Mouse (Mus musculus): ENCODE results near the gene Gsk3b.
"Not testable (repeated sequence)": the region's sequence is repeated elsewhere in the genome, so short reads cannot be mapped to it uniquely, and the experiment has no call there.

Gene Gsk3b

DNA sequence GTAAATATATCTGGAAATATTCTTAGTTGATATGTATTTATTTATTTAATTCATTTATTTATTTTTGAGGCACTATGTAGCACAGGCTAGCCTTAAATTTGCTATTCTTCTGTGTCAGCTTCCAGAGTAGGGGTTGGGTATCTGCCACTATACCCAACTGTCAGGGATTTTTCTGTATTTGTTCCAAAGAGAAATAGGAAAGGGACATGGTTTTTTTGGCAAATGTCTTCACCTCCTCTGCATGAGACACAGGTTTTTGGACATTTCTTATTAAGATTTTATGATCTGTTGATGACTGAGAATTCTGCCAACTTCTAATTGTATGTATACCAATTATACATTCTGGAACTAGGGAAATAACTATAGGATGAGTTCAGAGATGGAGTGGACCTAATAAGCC lies 10.5 kb downstream of the Gsk3b start:
- in situ Hi-C loops (cut with MboI; ENCODE audit: low sequenced_read_pairs), result no loop called here

DNA sequence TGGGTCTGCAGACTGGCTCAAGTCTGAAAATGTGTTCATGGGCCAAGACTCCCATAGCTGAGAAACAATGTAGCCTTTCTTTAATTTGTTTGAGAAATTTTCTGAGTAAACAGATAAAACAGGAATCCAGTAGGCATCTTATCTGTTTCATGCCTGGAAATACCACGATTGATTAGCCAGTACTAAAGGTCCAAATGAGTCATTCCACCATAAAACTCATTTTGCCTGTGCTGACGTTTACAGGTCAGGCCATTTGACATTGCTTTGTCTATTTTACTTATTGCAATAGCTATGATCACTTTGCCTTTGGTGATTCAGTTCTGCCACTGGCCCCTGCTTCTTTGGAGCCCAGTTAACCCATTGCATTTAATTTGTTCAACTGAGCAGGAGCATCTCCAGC lies 11.8 kb downstream of the Gsk3b start:
- in situ Hi-C loops (cut with MboI; ENCODE audit: low sequenced_read_pairs), result no loop called here

DNA sequence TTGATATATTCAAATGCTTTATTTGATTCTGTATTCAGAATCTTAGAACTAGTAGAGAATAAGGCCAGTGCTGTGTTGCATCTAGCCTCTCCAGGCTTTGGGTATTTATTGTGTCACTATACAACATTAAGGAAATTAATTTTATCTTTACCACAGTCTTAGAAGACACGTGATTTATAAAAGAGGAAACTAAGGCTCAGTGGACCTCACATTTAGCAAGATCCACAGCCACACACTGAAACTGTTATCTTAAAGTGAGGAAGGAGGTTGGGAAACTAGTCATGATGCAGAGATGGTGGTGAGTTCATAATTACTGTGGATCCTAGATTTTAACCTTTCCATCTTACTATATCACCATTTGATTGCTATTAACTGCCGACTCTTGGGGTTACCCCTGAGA lies 16.7 kb downstream of the Gsk3b start:
- in situ Hi-C loops (cut with MboI; ENCODE audit: low sequenced_read_pairs), result no loop called here

DNA sequence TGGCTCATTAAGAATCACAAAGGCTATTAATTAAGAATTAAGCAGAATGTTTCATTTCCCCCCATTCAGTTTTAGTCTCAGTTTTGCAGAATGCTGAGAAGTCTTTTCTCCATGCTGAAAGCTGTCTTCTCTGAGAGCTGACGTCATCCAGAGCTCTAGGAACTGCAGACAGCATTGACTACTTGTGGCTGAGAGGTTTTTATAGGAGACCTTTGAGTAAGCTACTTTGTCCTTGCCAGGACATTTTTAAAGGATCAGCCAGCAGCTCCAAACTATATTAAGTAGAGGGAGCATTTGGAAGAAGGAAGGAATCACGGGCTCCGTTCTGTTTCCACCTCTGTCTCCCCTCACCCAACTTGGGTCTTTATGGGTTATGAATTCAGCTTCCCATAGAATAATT lies 17.7 kb downstream of the Gsk3b start:
- in situ Hi-C loops (cut with MboI; ENCODE audit: low sequenced_read_pairs), result no loop called here

DNA sequence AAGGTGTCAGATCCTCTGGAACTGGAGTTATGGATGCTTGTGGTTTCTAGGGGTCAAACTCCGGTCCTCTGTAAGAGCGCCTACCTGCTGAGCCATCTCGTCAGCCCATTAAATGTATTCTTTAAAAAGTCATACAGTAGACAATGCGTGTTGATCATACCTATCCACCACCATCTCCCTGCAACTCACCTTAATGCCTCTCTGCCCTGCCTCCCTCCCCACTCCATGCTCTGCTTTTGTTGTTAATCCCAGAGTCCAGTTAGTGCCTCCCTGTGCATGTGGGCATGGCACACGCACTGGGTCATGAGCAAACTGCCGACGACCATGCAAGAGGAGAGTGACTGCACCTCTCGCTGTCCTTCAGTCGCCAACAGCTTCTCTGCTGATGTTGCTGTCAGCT lies 21.2 kb downstream of the Gsk3b start:
- in situ Hi-C loops (cut with MboI; ENCODE audit: low sequenced_read_pairs), result no loop called here

DNA sequence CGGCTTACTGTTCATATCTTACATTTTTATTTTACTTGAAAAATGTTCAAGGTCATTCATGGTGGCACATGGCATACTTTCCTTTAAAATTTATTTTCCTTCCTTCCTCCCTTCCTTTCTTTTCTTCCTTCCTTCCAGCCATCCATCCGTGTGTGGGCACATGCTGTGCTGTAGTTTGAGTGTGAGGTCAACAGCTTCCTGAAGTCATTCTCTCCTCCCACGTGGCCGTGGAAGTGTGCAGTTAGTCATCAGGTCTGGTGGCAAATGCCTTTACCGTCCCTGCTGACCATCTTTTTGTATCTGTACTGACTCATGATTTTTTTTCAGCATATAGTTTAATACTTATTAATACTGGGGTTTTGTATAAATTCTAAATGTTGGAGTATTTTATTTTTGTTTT lies 21.8 kb downstream of the Gsk3b start:
- in situ Hi-C loops (cut with MboI; ENCODE audit: low sequenced_read_pairs), result no loop called here

DNA sequence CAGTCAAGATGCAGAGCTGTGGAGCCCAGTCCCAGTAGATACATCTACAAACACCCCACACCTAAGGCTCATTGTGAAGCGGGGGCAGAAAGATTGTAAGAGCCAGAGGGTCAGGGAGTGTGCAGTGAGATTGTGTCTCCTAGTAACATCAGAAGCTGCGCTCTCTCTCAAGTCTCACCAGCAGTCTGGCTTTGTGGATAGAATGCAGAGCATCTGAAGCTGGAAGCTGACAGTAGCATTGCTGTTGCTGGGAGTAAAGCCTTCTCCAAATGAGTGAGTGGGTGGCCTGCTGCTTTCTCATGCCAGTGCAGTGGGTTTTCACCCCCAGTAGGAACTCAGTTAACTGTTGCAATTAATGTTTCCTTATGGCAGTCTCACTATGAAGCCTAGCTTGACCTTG lies 25.3 kb downstream of the Gsk3b start:
- in situ Hi-C loops (cut with MboI; ENCODE audit: low sequenced_read_pairs), result no loop called here

DNA sequence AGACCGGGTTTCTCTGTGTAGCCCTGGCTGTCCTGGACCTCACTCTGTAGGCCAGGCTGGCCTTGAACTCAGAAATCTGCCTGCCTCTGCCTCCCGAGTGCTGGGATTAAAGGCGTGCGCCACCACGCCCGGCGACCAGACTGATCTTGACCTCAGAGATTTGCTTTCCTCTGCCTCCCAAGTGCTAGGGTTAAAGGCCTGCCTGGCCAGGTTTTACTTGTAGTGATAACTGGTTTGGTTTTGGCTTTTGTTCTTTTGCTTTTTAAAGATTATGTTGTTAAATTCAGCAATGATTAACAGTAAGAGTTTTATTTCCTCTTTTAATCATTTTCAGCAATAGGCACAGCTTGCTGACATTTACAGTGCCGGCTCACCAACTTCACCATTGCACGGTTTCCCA lies 29.1 kb downstream of the Gsk3b start:
- in situ Hi-C loops (cut with MboI; ENCODE audit: low sequenced_read_pairs), result not testable (repeated sequence)

DNA sequence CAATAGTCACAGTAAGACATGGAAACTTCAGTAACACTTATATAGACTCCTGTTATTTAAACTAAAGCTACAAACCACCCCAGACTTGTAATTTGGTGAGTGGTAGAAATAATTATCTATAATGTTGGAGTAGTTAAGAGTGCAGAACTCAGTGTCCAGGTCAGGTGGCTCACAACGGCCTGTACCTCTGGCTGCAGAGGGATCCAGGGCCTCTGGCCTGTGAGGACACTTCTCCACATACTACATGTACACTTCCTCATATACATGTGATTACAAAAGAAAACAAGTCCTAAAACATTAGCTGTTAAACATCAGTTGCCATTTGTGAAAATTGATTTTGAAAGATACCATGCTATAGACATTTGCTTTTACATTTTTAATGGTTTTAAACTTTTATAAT lies 29.9 kb downstream of the Gsk3b start:
- in situ Hi-C loops (cut with MboI; ENCODE audit: low sequenced_read_pairs), result no loop called here

DNA sequence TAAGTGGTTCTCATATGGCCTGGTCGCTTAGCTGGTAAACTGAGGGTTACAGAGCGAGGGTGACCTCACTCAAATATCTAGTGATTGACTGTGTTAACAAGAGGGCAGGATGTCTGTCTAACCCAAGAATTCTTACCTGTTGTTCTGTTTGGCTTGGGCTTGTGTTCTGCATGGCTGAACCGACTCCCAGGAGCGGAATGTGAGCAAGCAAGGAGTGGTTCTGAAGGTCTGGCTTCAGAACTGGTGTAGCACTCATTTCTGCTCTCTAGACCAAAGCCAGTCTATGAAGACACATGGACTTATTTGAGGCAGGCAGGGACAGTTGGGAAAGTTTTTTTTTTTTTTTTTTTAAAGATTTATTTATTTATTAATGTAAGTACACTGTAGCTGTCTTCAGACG lies 30.5 kb downstream of the Gsk3b start:
- in situ Hi-C loops (cut with MboI; ENCODE audit: low sequenced_read_pairs), result no loop called here

DNA sequence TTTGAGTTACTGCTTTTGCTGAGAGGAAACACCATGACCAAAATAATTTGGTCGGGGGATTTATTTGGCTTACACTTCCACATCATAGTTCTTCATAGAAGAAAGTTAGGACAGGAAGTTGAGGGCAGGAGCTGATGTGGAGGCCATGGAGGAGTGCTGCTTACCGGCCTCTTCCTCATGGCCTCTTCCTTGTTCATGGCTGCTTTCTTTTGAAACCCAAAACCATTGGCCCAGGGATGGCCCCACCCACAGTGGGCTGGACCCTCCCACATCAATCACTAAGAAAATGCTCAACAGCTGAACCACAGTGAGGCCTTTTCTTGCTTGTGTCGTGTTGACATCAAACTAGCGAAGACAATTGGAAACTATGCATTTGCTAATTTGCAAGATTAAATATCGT lies 40.4 kb downstream of the Gsk3b start:
- in situ Hi-C loops (cut with MboI; ENCODE audit: low sequenced_read_pairs), result no loop called here

DNA sequence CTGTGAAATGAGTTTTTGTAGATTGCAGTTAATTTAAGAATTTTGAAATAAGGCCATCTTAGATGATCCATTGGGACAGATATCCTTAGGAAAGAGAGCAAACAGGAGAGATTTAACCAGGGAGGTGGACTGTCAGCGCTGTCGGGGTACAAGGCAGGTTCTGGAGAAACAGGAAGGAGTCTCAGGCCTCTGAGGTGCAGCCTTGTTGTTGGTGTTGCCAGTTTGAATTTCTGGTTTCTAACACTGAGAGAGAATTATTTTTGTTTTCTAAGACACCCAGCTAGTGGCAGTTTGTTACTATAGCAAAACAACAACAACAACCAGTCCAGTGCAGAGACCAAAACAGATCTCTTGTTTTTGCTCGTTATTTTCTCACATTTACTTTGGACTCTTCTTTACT lies 42.2 kb downstream of the Gsk3b start:
- in situ Hi-C loops (cut with MboI; ENCODE audit: low sequenced_read_pairs), result no loop called here

DNA sequence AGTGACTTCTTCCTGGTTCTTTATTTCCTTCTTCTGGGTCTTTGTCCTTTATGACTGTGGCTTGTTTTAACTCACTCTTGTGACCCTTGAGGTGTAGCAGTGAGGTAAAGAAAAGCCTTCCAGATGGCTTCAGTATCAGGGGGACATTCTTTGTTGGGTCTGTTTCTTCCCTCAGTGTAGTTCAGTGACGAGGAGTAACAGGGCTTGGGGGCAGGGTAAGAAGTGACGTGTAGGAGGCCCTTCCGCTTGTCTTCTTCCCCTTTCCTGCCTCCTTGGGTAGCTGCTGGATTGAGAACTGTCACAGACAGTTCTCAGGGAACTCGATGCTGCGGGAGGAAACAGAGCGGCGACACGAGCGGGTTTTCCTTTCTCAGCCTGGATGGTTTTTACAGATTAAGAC lies 43.0 kb downstream of the Gsk3b start:
- in situ Hi-C loops (cut with MboI; ENCODE audit: low sequenced_read_pairs), result no loop called here

DNA sequence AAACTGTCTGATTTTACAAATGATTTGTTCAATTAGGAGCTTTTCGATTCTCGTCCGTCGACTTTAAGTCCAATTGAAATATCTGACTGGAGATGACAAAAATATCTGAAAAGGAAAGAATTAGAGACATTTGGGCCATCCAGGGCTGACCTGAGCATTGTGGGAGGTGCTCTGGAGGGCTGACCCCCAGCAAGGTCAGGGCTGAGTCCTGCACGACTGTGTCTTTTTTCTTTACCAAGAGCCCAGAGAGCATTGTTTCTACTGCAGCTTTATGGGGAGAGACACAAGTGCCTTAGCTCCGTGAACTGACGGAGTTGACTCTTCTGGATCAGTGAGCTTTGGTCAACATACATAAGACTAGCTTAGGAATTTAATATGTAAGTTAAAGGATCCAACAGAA lies 43.4 kb downstream of the Gsk3b start:
- in situ Hi-C loops (cut with MboI; ENCODE audit: low sequenced_read_pairs), result no loop called here

DNA sequence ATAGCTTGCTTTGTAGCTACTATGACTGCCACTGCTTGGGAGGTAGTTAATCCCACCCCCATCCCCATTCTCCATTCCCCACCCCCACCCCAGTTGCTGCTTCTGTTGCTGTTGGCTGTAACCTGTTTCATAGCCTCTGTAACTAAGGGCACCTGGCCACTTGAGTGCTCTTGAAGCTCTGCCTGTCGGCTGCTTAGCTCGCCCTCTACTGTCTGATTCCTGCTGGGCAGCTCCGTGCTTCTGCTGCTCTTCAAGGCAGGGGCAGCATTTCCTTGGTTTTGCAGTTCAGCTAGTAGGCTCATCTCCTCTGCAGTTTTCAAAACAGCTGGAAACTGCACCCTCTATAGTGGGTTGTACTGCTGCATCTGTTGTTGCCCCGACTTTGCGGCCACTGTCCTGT lies 48.5 kb downstream of the Gsk3b start:
- in situ Hi-C loops (cut with MboI; ENCODE audit: low sequenced_read_pairs), result no loop called here

DNA sequence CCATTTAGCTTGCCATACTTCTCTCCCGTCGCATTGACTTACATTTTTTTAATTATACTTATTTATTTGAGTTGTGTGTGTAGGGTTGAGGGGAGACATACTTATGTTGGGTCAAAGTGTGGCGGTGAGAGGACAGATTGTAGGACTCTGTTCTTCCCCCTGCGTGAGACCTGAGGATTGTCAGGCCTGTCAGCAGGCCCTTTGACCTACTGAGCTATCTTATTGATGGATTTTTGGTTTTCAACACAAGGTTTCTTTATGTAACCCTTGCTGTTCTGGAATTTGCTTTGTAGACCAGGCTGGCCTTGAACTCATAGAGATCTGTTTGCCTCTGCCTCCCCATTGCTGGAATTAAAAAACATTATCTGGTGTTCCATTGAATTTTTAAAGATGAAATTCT lies 56.1 kb downstream of the Gsk3b start:
- in situ Hi-C loops (cut with MboI; ENCODE audit: low sequenced_read_pairs), result no loop called here

DNA sequence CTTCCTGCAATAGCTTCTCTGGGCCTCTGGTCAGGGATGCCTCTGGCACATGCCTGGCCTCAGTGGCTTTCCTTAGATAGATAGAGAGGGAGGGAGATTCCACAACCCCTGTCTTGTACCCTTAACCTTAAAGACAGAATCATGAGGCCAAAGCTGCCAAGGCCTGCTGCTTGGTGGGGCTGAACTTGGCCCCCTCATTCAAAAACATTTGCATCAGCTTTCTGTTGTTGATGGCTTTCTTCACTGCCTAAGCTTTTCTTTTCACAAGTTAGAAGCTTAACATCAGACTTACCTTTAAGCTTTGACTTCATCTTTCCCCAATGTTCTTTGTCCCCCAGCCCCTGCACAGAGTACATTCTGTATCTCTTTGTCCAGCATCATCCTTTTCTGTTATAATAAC lies 61.8 kb downstream of the Gsk3b start:
- in situ Hi-C loops (cut with MboI; ENCODE audit: low sequenced_read_pairs), result no loop called here

DNA sequence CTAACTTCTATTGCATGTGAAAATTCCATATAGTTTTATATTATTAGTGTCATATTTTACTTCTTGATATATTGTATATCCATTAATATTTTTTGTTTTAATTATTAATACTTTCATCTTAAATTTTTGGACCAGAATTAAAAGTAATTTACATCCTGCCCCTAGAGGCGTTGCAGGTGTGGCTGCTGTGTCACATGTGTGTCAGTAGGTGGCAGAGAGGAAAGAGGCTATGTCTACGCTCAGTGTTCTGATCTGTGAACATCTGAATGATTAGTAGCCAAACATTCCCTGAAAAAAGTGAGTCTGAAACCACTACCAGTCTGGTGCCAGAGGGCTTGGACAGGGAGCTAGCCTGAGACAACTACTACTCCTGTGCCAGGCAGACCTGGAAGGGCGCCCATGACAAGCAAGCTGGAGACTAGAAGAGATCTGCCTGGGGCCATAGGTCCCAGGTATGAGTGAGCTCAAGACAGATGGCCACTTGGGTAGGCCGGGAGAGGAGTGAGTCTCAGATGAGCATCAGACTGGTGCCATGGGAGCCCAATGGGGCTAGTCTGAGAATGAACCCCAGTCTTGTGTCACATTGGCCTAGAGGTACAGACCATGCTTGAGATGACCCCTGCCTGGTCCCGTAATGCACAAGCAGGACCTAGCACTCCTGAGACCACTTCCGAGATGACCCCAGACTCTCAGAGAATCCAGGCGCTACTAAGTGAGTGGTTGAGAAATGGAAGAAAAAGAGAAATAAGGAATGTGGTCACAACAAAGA lies 69.2 kb downstream of the Gsk3b start:
- in situ Hi-C loops (cut with MboI; ENCODE audit: low sequenced_read_pairs), result no loop called here

DNA sequence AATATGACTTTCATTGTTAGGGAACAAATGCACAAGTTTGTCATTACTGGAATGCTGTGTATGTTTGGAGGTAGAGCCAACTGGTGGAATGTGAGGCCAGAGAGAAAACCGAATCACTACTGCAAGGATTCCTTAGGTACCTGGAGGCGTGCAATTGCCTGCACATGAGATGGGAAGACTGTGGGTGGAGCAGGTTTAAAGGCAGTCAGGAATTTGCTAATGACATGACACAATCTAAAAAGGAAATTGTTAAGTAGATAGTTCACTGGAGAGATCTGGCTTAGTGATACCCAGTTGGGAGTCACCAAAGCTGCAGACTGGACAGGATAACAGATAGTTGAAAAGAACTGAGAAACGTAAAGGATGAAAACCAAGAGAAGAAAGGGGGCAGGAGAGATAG lies 73.2 kb downstream of the Gsk3b start:
- in situ Hi-C loops (cut with MboI; ENCODE audit: low sequenced_read_pairs), result no loop called here

DNA sequence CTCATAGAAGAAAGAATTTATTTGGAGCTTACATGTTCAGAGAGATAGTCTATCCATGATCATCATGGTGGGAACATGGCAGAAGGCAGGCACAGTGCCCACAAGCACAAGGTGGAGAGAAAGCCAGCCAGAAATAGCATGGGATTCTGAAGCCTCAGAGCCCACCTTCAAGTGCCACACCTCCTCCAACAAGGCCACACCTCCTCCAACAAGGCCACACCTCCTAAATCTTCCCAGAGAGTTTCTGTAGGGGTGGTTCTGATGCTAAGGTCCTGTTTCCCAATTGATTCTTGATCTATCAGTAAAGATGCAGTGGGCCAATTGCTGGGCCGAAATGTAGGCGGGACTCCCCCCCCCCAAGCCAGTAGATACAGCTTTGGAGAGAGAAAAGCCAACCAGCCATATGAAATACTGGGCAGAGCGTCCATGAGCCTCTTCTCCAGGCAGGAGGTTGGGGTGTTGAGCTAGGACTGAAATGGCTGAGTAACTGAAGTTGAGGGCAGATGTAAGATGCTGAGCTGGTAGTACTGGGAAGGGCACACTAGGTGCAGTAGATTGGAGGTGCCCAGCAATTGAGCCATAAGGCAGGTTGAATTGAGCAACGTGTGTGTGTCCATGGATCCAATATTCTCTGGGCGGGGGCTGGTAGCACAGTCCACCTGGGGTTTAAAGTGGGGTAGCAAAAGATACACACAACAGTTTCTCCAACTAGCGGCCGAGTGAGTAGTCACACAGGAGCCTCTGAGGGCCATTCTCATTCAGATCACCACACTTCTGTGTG lies 76.2 kb downstream of the Gsk3b start:
- in situ Hi-C loops (cut with MboI; ENCODE audit: low sequenced_read_pairs), result no loop called here

DNA sequence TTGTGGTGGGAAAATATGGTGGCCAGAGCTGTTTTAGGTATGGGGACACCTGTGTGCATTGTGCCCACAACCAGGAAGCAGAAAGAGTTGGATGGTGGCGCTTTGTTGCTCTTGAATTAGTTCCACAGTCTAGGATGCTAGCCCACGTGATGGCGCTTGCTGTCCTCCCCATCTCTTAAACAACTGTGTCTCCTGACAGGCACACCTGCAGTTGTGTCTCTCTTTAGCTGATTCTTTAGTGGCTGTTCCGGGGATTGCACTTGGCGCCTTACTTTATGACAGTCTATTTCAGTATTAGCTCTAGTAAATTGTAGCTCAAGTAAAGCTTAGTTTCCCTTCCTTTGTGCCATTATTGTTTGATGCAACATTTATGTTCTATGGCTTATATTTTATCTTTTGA lies 80.2 kb downstream of the Gsk3b start:
- in situ Hi-C loops (cut with MboI; ENCODE audit: low sequenced_read_pairs), result no loop called here

DNA sequence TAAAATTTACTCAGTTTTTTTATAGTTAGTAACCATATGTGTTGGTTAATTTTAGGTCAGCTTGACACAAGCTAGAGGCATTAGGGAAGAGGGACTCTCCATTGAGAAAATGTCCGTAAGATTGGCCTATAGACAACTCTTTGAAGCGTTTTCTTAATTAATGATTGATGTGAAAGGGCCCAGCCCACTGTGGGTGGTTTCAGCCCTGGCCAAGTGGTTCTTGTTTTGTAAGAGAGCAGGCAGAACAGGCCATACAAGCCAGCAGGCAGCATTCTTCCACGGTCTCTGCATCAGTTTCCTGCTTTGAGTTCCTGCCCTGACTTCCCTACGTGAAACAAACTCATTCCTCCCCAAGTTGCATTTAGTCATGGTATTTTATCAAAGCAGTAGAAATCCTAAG lies 90.3 kb downstream of the Gsk3b start:
- in situ Hi-C loops (cut with MboI; ENCODE audit: low sequenced_read_pairs), result loop anchor here (25.0 kb wide), 2 partner anchors 192 to 492 kb away; no protein-coding TSS in a partner anchor

All from CH12F3 (cell line).